Mouse (Mus musculus) testis, postnatal 14 days (tissue): ENCODE results near the gene Cnpy4.

ENCODE experiments used
- DNase-seq: peaks from one replicate; pipeline ENCODE4 v3.0.0; 2021; ENCODE audit warnings: low spot score

Cnpy4 gene

DNA sequence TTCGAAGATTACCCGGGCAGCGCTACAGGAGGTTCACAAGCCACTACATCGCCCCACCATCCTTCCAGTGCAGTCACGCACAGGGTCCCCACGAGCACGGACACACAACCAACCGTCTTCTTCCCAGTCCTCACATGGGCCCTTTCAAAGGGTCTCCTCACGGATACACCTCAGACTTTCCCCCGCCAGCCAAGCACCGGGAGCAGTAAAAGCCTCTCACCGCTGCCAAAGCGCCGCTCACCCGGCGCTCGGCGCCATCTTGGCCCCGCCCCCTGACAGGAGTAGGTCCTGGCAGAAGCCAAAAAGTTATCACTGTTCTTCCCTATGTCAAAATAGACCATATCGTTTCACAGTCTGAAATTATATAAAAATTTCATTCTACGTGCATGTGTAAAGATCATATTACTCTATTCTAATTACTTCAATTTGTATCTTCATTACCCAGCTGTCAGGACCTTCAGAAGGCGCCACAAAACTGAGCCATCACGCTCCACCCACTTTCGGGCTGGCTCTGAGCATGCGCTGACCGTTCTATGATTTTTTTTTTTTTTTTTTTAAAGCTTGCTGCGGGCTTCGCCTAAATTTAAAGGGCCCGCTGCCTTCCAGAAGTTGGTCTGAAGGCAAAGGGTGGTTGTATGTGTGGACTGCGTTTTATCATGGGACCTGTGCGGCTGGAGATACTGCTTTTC lies at the start of gene Cnpy4, which contains the start of gene Taf6:
Gene Cnpy4 (plus strand): TSS at position 536 of the 689 bp plus-strand sequence.
Gene Taf6 (minus strand): TSS at position 502 of the 689 bp plus-strand sequence.
- DNase-seq: peak; percentile 88

DNA sequence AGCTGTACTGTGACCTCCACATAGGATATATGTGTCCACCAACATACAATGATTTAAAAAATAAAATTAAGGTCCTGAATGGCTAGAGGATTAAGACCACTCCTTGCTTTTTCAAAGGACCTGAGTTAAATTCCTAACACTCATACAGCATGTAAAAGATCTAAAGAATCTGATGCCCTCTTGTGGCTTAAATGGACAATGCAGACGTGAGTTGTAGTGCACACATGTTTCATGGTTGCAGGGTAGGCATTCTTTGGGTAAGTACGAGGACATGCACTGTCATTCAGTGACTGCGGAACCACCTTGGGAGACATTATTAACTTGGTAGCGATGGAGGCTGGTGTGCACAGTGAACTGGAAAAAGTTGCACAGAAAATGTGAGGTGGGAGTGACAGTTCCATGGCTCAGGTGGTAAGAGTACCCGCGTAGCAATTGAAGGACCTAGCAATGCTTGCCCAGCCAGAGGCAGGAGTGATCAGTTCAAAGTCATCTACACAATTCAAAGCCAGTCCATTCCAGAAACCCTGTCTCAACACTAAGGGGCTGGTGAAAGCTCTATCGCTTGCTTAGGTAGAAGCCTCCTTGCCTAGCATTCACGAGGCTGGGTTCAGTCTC lies 49.2 kb upstream of the Cnpy4 start:
- no peak for DNase-seq

DNA sequence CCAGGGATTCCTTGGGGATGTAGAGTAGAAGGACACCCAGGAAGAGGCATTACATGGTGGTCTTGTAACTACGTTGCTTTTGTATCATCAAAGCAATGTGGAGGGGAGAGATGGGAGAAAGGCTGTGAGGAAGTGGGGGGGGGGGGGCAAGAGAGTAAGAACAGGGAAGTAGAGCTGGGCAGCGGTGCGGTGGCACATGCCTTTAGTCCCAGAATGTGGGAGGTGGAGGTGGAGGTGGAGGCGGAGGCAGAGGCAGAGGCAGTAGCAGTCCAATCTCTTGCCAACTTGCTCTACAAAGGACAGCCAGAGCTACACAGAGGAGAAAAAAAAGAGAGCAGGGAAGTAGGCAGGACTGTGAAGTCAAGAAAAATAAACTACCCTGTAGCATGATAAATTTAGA lies 48.7 kb upstream of the Cnpy4 start:
- DNase-seq: no peak

DNA sequence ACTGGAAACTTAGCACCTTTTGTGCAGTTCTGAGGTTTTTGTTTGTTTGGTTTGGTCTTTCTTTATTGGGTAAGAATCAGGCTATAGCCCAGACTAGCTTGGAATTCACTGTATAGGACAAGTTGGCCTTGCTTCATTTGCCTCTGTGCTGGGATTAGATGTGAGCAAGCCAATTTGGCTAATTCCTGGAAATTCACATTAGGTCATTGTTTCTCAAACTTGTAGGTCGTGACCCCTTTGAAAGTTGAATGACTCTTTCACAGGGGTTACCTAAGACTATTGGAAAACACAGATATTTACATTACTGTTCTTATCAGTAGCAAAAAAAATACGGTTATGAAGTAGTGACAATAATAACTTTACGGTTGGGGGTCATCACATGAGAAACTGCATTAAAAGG lies 32.9 kb upstream of the Cnpy4 start:
- DNase-seq: no peak

DNA sequence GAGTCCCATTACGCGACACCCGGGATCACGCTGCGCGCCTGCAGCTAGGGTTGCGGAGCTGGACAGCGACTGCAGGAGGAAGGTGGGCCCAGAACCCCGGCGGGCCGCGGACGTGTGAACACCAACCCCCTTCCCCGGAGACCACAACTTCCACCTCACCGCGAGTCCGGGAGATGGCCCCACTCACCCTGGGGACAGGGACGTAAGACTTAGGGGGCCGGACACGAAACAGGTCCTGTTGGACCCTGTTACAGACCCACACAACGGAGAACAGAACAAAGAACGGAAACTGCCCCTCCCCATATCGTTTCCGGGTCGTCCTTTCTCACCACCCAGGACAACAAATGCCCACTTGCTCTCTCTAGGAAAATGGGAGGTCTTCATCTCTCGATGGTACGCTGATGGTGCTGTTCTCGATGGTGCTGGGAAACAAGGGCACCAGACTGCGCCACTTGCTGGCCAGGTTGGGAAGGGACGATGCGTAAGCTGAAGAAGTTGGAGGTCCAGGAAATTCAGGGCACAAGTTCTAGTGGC lies 31.8 kb upstream of the Cnpy4 start, which contains the start of gene Zfp113:
Gene Zfp113 (minus strand): TSS at position 302 of the 534 bp plus-strand sequence.
- peak; percentile 90 for DNase-seq

DNA sequence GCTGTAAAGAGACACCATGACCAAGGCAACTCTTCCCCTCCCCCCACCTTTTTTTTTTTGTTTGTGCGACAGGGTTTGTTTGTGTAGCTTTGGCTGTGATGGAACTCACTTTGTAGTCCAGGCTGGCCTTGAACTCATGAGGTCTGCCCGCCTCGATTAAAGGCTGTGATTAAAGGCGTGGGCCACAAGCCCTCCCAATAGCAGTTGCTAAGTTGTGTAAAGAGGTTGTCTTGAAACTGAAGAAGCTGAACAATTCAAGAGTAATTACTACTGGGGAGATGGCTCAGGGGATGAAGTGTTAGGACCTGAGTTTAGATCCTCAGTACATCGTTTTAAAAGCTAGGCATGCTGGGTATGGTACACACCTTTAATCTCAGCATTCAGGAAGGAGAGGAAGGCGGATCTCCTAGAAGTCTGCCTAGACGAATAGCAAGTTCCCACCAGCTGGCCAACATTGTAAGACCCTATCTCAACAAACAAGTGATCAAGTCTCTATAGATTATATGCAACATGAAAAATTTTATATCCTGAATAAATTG lies 27.0 kb upstream of the Cnpy4 start:
- no peak for DNase-seq

DNA sequence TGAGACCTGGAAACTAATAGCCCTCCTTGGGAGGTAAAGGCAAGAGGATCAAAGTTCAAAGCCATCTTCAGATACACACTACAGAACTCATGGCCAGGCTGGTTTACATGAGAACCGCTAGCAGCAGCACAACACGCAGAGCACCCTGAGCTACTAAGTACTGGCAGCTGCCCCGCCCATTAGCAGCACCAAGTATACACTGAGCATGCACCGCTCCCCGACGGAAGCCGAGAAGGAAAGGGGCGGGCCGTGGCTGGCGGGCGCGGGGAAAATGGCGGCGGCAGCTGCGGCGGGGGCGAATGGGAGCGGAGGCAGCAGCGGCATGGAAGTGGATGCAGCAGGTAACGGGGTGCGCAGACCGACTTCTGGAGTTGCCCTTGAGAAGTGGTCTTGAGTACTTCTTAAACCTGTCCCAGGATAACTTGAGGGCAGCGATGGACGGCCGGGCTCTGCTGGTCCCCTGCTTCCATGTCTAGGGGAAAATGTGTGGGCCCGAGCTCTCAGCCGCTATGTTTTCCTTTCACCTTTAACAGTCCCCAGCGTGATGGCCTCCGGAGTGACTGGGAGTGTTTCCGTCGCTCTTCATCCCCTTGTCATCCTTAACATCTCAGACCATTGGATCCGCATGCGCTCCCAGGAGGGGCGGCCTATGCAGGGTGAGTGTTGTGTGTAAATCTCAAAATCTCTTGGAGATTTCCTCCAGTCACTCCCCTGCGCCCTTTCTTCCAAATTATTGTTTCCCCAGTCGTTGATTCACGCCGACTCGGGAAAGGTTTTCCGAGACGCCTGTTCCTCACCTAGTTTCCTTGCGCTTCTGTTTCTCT lies 26.2 kb upstream of the Cnpy4 start, which contains the start of gene Cops6:
Gene Cops6 (plus strand): TSS at position 230 of the 824 bp plus-strand sequence.
- DNase-seq: peak; percentile 94

DNA sequence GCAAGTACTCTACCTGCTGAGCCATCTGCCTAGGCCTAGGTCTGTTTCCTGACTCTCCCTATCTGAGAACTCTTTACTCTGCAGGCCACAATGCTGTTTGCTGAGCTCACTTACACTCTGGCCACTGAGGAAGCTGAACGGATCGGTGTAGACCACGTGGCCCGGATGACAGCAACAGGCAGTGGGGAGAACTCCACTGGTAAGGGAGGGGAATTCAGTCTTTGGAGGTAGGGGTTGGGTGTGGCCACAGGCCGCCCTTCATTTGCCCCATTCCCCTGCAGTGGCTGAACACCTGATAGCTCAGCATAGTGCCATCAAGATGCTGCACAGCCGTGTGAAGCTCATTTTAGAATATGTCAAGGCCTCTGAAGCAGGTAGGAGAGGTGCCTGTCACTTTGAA lies 24.2 kb upstream of the Cnpy4 start:
- DNase-seq: no peak

DNA sequence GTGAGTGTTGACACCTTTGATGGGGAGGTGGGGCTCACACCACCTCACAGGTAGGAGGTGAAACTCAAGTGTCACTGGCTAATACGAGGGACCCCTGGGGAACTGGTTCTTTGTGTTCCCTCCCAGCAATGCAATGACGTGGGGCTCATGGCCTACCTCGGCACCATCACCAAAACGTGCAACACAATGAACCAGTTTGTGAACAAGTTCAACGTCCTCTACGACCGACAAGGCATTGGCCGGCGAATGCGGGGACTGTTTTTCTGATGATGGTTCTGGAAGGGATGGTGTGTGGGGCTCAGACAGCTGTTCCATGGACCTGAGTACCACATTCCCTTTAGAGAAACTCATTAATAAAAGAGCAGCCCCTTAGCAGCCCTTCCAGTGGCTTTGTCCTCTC lies 23.7 kb upstream of the Cnpy4 start:
- DNase-seq: no peak

DNA sequence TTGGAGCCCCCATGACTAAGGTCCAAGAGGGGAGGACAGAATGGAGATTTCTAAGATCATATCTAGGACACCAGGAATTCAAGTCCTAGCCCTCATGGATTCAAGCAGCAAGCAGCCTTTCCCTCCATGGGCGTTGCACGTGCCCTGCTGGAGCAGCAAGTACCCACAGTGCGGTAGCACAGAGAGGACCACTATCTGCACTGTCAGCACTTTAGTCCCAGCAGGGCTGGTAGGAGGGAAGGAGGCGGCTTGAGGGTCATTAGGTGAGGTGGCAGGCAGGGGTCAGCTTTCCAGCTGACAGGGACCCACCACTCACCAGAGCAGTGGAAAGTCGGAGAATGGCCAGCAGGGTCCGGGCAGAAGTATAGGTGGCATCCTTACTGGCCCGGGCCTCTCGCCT lies 21.7 kb upstream of the Cnpy4 start:
- DNase-seq: no peak

DNA sequence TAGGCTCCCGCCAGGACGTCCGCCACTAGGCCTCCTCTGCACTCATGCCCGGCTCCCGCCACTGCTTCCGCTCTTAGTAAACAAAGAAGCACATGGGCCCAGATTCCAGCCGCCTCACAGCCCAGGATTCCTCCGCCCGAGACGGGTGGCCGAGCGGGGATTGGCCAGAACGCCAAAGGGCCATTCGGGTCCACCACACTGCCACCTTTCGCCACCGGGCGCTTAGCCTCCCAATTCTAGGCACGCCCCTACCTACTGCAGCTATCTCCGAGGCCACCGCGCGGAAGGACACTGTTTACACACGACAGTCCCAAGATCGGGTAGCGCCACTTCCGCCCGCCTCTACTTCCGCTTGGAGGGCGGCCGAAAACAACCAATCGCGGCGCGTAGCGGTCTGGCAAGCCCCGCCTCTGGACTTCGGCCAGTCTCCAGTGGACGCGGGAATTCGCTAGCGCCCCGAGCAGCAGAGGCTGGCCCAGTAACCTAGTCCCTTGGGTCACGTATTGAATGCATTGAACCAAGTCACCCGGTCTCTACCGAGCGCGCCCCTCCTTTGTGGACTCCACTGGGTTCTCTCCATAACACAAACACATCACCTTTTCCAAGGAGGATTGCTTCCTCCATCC lies 16.2 kb upstream of the Cnpy4 start:
- DNase-seq: peak; percentile 96

DNA sequence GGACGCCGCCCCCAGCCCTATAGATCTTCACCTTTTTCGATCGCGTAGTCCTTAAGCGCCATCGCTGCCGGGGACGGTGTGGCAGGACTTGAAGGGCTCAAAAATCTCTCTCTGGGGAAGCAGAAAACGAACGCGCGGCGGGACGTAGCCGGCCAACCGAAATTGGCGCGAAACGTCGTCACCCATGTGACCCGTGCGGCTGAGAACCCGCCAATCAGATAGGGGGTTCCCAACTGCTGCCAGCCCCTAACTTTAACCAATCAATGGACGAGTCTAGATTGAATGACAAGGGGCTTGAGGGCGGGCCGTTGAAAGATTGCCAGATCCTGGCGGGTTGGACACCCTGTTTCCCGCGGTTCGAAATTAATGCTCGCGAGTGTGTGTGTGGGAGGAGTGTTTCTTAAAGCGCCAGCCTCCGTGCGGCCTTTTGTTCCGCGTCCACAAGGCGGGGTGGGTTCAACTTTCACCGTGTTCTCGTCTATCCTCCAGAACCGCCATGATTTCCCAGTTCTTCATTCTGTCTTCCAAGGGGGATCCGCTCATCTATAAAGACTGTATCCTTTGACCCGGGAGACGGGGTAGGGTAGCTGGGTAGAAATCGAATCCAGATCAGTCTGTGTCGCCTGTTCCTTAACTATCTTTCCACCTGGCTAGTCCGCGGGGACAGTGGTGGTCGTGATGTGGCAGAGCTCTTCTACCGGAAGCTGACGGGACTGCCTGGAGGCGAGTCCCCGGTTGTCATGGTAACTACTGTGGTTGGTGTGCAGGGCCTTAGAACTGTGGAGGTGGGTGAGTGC lies 15.4 kb upstream of the Cnpy4 start, which contains the start of the genes Ap4m1 and Mcm7:
Gene Ap4m1 (plus strand): TSS at position 308 of the 797 bp plus-strand sequence.
Gene Mcm7 (minus strand): TSS at position 728 of the 797 bp plus-strand sequence.
- peak; percentile 96 for DNase-seq

DNA sequence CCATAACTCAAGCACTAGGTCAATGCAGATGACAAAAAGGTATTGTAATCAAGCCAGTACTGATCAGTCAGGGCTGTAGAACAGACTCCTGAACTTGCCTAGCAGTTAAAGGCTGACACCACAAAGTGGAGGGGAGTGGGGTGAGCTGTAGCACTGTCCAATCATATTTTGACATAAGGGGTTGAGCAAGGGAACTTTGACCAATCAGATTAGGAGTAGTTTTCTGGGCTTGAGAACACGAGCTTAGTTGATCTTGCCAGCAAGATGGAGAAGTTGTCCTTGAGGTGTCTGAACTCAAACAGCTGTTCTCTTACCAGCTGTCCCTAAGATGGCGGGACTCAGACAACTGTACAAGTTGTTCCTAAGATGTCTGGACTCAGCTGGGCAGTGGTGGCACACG lies 14.1 kb upstream of the Cnpy4 start:
- DNase-seq: no peak

DNA sequence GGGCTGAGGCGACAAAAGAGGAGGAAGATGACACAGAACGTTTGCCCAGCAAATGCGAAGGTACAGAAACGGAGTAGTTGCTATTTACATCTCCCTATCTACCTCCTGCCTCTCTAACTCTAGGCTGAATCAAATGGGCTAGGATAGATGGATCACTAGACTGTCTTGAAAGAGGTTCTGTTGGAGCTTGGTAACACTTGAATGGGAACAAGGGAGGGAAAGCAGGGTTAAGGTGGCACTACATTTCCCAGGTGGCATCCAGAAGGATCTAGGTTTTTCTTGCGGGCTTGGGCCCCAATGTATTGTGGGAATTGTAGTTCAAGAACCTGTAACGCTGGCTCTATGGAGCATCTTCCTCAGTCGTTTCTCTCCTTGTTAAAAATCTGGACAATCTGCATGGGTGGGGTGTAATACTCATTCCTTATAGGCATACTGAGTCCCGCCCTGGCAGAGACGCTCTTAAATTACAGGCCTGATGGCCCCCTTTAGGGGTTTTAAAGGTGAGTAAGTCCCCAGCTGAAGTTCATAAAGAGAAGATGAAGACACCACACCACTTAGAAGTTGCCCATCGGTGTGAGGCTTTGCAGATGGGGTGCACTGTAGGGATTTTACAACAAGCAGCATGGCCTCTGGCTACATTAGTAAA lies 499 bp downstream of the Cnpy4 start:
- peak; percentile 84 for DNase-seq

DNA sequence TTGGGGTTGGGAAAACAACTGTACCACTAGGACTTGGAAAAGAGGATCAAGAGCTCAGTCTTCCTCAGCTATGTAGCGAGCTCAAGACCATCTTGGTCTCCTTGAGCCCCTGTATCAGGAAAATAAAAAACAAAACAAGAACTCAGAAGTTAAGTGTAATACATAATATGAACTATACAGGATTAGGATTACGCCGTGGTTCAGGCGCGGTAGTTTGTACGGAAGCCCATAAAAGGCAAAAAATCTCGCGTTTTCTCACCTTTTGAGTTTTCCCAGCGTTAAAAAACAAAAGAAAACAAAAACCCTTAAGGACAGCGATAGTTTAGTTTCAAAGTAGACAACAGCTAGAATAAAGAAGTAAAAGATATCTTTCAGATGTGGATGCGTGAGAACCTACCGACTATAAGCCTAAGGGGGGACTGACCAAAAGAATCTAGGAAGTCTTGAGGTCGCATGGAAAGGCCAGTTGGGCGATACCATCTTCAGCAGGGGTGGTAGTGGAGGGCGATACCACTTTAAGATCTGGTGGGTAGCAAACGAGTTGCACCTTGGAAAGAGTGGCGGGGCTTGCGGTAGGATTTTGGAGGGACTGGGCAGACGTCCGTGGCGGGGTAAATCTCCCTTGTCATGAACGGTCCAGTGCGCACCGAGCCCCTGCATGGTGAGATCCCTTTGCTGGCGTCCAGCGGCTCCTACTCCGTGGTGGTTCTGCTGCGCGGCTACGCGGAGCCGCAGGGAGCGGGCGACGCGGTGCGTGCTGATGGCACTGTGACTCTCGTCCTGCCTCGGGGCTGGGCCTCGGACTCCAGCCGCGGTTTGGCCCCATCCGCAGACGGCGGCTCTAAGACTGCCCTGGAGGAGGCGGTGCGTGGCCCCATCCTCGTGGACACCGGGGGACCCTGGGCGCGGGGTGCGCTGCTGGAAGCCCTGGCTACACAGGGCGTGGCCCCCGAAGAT lies 6.8 kb downstream of the Cnpy4 start, which contains the start of gene Mblac1:
Gene Mblac1 (plus strand): TSS at position 544 of the 957 bp plus-strand sequence.
- DNase-seq: peak; percentile 80

DNA sequence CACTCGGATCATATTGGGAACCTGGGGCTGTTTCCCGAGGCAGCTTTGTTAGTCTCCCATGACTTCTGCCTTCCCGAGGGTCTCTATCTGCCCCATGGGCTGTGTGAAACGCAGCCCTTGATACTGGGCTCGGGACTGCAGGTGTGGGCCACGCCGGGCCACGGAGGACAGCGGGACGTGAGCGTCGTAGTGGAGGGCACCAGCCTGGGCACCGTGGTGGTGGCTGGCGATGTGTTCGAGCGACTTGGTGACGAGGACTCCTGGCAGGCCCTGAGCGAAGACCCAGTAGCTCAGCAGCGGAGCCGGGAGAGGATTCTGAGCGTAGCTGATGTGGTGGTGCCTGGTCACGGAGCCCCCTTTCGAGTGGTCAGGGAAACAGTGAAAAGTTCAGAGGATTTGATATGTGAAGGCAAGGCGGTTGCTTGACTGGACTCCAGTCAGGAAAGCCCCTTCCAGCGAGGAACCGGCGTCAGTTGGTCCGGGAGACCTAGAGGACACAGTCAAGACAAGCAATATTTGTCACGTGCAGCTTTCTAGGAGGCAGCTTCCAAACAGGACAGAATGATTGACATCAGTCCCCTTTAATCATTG lies 7.6 kb downstream of the Cnpy4 start:
- no peak for DNase-seq

DNA sequence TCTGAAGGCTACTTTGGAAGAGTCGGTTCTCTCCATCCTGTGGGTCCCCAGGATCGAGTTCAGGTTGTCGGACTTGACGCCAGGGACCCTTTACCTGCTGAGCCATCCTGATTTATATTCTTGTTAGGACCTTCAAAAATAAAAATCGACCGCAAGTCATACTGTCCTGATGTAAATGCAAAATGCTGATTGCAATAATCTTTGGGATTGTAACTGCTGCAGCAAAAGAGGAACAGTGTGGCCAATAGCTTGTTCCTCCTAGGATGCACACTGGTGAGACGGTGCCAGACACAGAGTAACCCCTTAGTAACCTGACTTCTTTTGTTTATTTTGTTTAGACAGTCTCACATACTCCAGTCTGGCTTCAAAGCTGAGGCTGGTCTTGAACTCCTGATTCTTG lies 8.2 kb downstream of the Cnpy4 start:
- DNase-seq: no peak

DNA sequence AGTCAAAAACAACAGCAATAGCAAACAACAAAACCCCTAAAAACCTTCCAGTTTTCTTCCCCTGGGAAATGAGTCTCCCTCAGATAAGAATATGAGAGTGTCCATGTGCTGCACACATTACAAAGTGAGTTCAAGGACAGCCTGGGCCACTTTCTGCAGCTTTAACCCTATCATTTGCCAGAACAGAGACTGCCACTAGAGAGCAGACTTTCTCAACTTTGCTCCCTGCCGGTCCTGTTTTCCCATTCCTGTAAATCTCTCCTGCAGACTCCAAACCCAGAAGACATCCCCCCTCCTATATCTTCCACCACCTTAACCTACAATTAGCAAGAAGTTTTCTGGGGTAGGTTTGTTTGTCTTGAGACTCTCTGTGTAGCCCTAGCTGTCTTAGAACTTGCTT lies 12.3 kb downstream of the Cnpy4 start:
- DNase-seq: no peak
